Mouse (Mus musculus): ENCODE measurements around the gene Atf7ip2.

The Atf7ip2 gene

GRCm38 (mm10) chr16:10297696-10298644 is 105.5 kb downstream of the Atf7ip2 start:
- DNase-seq (ENCODE audit: low spot score) = no peak

- DNase-seq (ENCODE audit: low spot score) = no peak
Observed at GRCm38 (mm10) chr16:10299637-10300036, 107.1 kb downstream of the Atf7ip2 start.

DNA sequence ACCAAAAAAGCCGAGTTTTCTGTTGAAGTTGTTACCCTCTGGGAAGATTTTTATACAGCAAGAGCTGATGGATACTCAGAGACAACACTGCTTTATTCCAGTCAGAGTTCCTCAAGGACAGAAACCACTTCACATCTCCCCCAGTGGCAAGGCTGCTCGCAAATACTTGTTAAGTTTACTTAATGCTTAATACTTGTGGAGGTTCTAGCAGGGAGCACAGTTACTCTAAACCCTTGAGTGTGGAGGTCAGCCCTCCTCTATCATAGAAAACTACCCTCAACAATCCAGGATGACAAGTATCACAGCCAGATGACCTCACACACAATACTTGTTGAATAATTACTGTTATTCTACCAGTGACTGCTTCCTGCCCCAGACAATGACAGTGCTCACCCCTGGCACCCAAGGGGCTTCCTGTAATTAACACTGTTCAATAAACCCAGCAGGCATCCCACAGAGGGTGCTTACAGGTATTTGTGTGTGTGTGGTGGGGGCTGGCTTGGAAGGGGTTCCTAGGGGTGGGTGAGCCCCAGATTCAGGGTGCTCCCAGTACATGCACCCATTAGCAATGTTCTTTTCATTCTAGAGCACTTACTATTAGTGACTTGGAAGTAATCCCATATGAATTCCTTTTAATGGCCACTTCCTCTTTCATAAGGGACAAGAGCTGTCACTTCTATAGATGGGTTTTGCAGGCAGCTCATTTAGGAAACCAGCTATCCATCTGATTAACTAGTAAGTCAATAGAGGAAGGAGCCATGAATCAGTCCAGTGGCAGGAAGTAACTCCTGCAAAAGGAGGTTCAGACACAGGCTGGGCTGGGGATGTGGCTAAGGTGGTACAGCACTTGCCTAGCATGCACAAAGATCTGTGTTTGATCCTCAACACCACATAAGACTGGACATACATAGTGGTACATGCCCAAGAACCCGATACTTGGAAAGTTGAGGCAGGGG is 108.0 kb downstream of the Atf7ip2 start:
- no peak for DNase-seq (ENCODE audit: low spot score)

All from ovary, postnatal 14 days (tissue).